Mouse (Mus musculus) naive thymus-derived CD4-positive, alpha-beta T cell, adult 5 months (primary cell): Measurements from ENCODE around the gene Zswim1. TPM values are rescaled to one million over a fixed set of nuclear protein-coding genes. Genes with fewer than 3 reads are reported as not detected.

ENCODE experiments used
- polyA plus RNA-seq: library from polyadenylated mRNA; unstranded; fragments of 100-300 nt; shearing (Covaris generic); gene quantifications from one replicate; pipeline ENCODE4 v1.2.1, GENCODE M21; 2017

Zswim1 gene
- polyA plus RNA-seq, result 21.6 TPM

GRCm38 (mm10) chr2:164822636-164823165 is at the start of gene Zswim1:
Gene Zswim1, plus strand, starts transcription at chr2:164822686.

GRCm38 (mm10) chr2:164779481-164780086 is 42.9 kb upstream of the Zswim1 start, which contains the start of gene Tnnc2:
Gene Tnnc2, minus strand, starts transcription at chr2:164779967.

GRCm38 (mm10) chr2:164785481-164786387 is 36.8 kb upstream of the Zswim1 start, which contains the start of gene Snx21:
Gene Snx21, plus strand, starts transcription at chr2:164785823.

DNA sequence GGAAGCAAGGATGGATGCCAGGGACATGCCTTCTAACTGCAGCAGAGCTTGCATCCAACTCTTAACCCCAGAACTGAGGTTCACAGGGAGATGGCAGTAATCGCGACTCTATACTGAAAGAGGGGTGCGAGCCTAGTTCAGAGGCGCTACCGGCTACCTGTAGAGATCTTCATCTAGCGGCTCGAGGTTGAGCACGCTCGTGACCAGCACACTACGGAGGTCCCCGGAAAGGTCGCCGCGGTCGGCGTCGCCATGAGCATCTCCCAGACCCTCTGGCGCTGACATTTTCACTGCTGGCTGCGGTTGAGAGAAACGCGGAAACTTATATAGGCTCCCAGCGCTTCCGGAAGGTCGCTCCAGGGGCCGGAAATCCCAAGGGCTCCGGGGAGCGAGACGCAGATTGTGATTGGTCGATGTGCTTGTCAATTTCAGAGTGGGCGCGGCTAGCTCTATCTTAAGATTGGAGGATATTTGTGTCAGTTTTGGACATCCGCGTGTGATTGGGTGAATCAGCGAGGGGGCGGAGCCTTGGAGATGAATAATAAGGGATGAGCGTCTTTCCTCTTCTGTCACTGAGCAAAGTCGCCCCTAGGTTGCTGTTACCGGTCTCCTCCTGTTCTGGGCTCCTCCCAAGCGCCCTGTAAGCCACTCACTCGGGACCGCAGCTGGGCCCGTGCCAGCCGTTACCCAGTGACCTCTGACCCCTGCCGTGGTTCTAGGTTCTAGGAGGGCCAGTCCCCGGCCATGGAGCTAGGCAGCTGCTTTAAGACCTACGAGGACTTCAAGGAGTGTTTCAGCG is 17.8 kb upstream of the Zswim1 start, which contains the start of the genes Acot8 and Zswim3:
Gene Acot8 (minus strand): TSS at position 350 of the 799 bp plus-strand sequence.
Gene Zswim3 (plus strand): TSS at position 566 of the 799 bp plus-strand sequence.

DNA sequence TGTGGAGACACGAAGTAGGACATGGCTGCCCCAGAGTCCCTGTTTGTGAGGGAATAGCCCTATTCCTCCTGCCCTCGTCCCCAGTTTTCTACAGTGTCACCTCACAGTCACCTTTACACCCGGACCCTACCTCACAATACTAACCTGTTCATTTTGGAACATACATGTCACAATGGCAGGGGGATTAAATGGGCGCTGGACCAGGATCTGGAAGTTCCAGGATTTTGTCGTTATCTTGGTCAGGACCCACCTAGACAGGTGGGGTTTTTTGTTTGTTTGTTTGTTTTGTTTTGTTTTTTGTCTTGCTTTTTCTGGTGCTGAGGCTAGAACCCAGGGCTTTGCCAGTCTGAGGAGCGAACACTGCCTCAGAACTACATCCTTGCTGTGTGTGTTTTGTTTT is 6.0 kb downstream of the Zswim1 start, which contains the start of gene Spata25:
Gene Spata25 (minus strand): TSS at position 101 of the 400 bp plus-strand sequence.

DNA sequence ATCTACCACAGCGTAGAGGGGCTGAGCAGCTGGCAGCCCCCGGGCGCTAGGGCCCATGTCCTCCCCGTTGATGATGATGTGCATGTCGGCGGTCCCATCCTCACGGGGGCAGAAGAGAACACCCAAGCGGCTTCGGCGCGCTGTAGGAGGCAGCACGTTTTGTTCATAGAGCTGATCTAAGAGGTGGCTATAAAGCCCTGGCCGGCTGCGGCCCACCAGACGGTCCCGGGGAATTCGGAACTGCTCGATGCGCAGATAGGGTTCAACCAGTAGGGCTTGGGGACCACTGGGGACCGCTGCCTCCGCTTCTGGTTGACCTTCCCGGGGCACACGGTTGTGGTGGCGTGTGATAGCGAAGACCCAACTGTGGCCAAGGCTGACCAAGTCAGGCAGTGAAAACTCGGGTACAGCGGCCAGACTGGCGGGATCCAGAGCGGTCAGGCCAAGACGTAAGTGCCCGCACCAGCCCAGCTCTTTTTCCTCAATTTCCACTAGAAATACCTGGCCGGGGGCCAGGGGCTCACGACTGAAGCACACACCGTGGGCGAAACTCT is 10.3 kb downstream of the Zswim1 start, which contains the start of gene Ctsa:
Gene Ctsa (plus strand): TSS at position 126 of the 554 bp plus-strand sequence.

DNA sequence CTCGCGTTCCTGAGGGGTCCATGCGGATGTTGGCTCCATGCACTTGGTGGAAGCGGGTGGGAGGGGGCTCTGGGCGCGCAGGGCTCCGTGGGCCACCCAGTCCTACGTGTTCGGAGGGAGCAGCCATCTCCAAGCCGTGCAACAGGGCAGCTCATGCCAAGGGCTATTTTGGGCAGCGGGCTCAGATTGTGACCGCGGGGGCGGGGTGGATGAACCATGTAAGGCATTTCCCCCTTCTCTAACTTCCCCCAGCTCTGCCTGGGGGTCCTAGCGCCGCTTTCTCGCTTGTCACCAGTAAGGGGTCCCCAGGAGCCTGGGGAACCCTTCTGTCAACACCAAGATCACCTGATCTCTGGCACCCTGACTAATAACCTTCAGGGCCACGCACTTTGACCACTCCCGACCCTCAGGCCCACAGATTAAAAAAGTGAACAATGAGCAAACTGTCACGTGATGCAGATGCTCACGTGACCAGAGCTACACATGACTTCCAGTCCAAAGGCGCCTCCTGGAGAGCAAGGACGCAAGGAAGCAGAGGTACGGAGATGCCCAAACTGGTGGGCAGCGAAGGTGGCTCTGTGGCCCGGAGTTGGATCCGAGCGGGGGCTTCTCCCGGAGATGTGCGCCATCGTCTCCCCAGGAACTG is 11.0 kb downstream of the Zswim1 start, which contains the start of gene Neurl2:
Gene Neurl2 (minus strand): TSS at position 143 of the 646 bp plus-strand sequence.

DNA sequence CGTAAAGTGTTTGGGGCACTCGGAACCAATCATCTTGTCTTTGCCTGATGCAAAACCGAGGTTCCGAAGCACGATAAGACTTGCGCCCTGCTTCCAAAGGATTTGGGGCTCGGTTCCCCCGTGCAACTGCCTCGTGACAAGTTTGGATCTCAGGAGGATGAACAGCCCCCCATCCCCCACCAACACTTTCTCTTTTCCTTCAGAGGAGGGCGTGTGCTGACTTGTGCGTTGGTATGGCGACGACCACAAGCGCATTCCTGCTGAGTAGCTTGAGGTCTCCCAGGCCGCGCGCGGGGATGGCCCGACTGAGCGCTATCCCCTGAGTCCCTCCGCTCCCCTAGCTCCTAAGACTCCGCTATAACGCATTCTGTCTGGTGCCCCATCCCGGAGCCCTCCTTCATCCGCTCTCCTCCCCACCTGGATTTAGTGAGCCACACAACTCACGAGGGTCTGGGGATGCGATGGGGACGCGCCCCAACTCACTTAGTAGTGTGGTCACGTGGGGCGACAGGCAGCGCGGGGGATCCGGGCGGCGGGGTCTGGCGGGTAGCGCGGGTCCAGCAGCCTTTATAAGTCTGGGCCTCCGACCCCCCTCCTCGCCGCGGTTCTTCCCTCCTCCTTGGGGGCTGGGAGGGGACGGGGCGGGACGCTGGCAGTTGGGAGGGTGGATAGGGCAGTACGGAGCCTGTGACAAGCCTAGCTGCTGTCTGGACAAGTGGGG is 34.8 kb downstream of the Zswim1 start, which contains the start of gene Pltp:
Gene Pltp (minus strand): TSS at position 611 of the 721 bp plus-strand sequence.

Other genes with a start within 250 kb of the Zswim1 start
- not detected for gene Spint3, start 249.2 kb upstream of the Zswim1 start, polyA plus RNA-seq
- not detected for gene Wfdc6a, start 237.2 kb upstream of the Zswim1 start, polyA plus RNA-seq
- gene Eppin, start 229.1 kb upstream of the Zswim1 start, polyA plus RNA-seq, result not detected
- gene Wfdc6b, start 209.2 kb upstream of the Zswim1 start, polyA plus RNA-seq, result not detected
- gene Wfdc8, start 209.1 kb upstream of the Zswim1 start, polyA plus RNA-seq, result not detected
- gene Wfdc16, start 183.9 kb upstream of the Zswim1 start, polyA plus RNA-seq, result not detected
- not detected for gene Wfdc10, start 166.6 kb upstream of the Zswim1 start, polyA plus RNA-seq
- not detected for gene Wfdc9, start 166.1 kb upstream of the Zswim1 start, polyA plus RNA-seq
- gene Wfdc11, start 148.6 kb upstream of the Zswim1 start, polyA plus RNA-seq, result not detected
- not detected for gene Wfdc13, start 137.6 kb upstream of the Zswim1 start, polyA plus RNA-seq
- not detected for gene Spint4, start 124.2 kb upstream of the Zswim1 start, polyA plus RNA-seq
- gene Spint5, start 107.4 kb upstream of the Zswim1 start, polyA plus RNA-seq, result not detected
- gene Wfdc3, start 76.8 kb upstream of the Zswim1 start, polyA plus RNA-seq, result not detected
- 68.5 TPM for gene Dnttip1, start 76.7 kb upstream of the Zswim1 start, polyA plus RNA-seq
- 0.45 TPM for gene Ube2c, start 52.8 kb upstream of the Zswim1 start, polyA plus RNA-seq
- not detected for gene Tnnc2, start 42.7 kb upstream of the Zswim1 start, polyA plus RNA-seq
- 5.0 TPM for gene Snx21, start 36.9 kb upstream of the Zswim1 start, polyA plus RNA-seq
- 24.1 TPM for gene Acot8, start 17.8 kb upstream of the Zswim1 start, polyA plus RNA-seq
- 2.2 TPM for gene Zswim3, start 17.6 kb upstream of the Zswim1 start, polyA plus RNA-seq
- gene Spata25, start 5.9 kb downstream of the Zswim1 start, polyA plus RNA-seq, result not detected
- 109 TPM for gene Ctsa, start 10.2 kb downstream of the Zswim1 start, polyA plus RNA-seq
- 1.9 TPM for gene Neurl2, start 10.8 kb downstream of the Zswim1 start, polyA plus RNA-seq
- 0.31 TPM for gene Pltp, start 35.0 kb downstream of the Zswim1 start, polyA plus RNA-seq
- gene Pcif1, start 56.6 kb downstream of the Zswim1 start, polyA plus RNA-seq, result 160 TPM
- 48.9 TPM for gene Zfp335, start 89.1 kb downstream of the Zswim1 start, polyA plus RNA-seq
- gene Mmp9, start 118.1 kb downstream of the Zswim1 start, polyA plus RNA-seq, result not detected
- gene Slc12a5, start 138.1 kb downstream of the Zswim1 start, polyA plus RNA-seq, result not detected
- gene Ncoa5, start 212.2 kb downstream of the Zswim1 start, polyA plus RNA-seq, result 48.6 TPM
- gene Cd40, start 232.9 kb downstream of the Zswim1 start, polyA plus RNA-seq, result 0.36 TPM